Mouse (Mus musculus) left cerebral cortex, postnatal 25 days (tissue): ENCODE results near the gene Nob1. TPM values are rescaled to one million over a fixed set of nuclear protein-coding genes. Genes with fewer than 3 reads are reported as not detected.

ENCODE experiments used
- DNase-seq, 2 experiments: peaks; one replicate each; pipeline ENCODE4 v3.0.0; 2022; ENCODE audit warnings: low spot score in 2 of 2, mixed read lengths in 1 of 2
- intact Hi-C: fragments of 180-260 bp; cut with DNase I; formaldehyde crosslinking; loops from one replicate; pipeline ENCODE4 v1.15.1; 2025
- total RNA-seq, 2 experiments: library from RNA; stranded (reverse); gene quantifications; 2 replicates each; pipeline ENCODE4 v1.2.3; 2021

Nob1 gene
- 10 to 100 TPM; 34.2 to 36.8 TPM for total RNA-seq

DNA sequence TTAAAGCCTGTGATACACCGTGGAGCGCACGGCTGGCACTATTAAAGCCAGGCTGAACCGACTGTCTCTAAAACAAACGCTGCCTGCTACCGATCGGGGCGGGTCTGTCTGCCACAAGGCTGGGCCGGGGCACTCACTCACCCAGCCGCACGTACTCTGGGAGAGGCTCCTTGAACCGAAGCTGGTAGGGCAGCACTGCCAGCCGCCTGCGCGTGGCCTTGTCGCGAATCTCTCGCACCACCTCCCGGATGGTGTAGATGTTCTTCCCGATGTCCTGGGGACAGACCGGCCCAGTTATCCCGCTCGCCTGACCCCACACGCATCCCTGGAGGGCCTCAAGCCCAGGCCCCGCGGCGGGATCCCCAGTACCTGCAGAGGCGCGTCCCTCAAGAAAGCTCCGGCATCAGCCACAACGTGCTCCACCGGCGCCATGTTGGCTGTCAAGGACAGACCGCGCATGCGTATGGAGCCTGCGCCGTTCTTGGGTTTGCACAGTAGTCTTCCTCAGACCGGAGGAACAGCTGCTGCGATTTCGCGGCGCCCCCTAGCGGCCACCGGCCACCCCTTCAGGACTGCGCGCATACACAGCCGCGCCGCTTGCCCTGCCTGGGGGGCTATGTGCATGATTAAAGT, at the start of gene Nob1:
TSS of gene Nob1 (minus strand) at position 455 of the 633 bp plus-strand sequence.
- intact Hi-C loops, result loop anchor here (2.0 to 5.0 kb wide), 3 partner anchors 36 to 320 kb away; no protein-coding TSS in a partner anchor
- DNase-seq, result peak; percentile 97 to 98

DNA sequence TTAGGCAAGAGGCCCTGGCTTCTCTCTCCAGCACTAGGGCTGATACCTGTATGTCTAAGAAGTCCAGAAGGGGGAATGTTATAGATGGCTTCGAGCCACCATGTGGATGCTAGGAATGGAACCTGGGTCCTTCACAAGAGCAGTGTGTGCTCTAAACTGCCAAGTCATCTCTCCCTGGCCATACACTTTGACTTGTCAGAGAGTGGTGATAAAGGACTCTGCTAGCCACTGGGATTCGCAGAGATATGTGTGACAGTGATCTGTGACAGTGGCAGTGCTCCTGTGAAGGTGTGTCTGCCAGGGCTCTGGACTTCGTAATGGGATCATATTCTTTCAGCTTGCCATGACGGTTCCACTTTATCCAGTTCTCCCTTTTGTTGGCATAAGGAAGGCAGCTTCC, 48.5 kb upstream of the Nob1 start:
- no peak for DNase-seq
- intact Hi-C loops, result no loop called here

DNA sequence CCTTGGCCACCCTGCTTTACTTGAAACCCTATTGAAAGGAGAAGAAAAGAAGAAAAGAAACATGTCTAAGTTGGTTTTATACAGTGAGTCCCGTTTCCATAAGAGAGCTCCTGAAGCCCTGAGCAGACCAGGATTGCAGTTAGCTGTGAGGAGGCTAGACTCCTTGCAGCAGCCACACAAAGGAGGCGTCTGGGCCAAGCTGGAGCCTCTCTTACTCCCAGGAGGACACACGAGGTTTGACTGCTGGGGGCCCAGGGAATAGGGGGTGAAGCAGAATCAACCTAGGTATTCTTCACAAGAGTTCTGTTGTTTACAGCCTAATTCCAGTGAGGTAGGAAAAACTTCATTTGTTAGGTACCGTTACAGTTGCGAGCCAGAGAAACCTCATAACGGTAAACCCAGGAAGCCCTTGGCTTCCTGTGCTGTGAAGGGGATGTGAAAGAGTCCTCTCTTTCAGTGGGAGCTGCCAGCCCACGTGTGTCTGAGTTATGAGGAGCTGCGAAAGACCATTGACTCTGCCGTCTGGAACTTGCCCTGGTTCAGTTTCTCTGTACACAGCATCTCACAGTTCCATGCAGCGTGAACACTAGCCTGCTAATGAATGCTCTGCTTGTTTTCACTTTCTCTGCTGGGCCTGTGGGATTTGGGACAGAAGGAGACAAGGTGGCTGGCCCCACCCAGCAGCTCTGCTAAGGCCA, 47.7 kb upstream of the Nob1 start:
- intact Hi-C loops, result no loop called here
- DNase-seq, result no peak

GRCm38 (mm10) chr8:107470302-107470701, 45.5 kb upstream of the Nob1 start:
- DNase-seq, result no peak
- intact Hi-C loops, result no loop called here

DNA sequence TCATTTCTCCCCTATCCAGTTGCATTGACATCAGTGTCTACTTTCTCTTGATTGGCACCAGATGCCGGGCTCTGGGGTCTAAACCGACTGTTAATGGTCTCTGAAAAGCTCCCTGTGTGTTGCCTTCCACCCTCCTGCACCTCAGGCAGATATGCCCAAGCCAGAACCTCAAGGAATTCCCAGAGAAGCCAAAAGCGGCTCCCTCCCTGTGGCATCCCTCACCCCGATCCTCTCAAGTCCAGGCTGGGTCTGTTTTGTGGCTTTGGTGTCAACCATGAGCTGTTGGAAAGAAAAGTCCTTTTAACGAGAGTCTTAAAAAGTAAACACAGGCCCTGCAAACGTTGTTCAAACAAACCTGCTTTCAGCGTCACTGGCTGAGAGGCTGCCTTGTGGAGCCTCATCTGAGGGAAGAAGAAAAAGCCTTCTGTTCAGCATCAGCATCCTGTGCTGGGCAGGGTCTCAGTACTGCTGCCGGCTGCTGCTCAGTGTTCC, 44.0 kb upstream of the Nob1 start:
- no peak for DNase-seq
- intact Hi-C loops, result no loop called here

DNA sequence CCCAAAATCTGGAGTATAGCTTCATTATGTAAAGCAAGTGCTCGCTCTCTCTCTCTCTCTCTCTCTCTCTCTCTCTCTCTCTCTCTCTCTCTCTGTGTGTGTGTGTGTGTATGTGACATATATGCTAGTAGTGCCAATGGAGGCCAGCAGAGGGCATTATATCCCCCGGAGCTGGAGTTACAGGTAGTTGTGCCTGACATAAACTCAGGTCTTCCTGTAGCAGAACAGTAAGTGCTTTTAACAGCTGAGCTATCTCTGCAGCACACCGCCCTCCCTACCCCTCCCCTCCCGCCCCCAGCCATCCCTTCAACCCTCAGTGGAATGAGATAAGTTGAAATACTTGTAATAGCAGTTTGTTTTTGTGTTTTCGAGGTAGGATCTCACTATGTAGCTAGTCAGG, 41.8 kb upstream of the Nob1 start:
- intact Hi-C loops, result no loop called here
- no peak for DNase-seq

- no peak for DNase-seq
- intact Hi-C loops, result no loop called here
Measured at GRCm38 (mm10) chr8:107465332-107465990, 40.6 kb upstream of the Nob1 start.

DNA sequence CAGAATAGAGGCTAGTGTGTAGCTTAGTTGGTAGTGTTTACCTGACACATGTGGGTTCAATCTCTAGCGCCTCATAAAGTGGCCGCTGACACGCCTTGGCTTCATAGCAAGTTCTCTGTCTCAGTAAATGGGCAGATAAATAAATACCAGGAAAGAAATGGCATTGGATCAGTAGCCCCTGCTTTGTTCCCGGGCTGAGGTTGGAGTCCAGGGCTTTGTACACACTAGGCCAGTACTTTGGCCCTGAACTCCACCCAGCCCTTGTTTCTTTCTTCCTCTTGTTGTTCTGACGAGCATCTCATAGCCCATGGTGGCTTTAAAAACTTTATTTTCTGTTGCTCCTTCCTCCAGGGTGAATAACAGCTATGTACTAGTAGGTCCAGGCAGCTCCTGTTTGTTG, 37.6 kb upstream of the Nob1 start:
- DNase-seq, result no peak
- intact Hi-C loops, result no loop called here

GRCm38 (mm10) chr8:107458281-107458680, 33.4 kb upstream of the Nob1 start:
- DNase-seq, result no peak
- intact Hi-C loops, result no loop called here

DNA sequence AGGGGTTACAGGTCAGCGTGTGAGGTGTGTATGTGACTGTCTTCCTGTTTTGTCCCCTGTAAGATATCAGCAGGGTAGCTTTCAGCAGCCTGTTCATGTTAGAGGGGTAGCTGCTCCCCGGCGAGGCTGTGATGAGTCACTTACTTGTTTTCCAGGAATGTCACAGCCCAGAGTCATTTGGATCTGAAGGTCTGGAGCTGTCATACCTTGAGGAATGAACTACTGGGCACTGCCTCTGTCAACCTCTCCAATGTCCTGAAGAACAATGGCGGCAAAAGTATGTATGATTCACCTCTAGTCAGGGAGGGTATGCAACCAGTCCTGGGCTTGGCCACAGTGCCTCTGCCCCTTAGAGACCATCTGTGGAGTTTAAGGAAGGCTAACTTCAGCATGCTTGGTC, 32.9 kb upstream of the Nob1 start:
- intact Hi-C loops, result no loop called here
- no peak for DNase-seq

DNA sequence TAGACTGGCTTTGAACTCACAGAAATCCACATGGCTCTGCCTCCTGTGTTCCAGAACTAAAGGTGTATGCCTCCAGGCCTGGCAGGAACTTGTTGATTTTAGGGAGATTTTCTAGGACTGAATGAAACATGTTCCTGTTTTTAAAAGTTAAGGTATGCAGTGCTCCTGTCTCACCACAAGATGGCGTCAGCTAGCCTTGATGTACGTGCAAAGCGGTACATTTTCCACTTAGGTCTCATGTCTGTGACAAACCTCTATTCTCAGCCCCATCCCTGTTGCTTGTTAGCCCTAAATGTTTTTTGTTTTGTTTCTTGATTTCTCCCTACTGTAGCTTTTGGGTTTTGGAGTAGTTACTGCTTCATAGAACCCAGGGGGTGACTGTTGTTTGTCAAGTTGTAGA, 30.4 kb upstream of the Nob1 start:
- intact Hi-C loops, result loop anchor here (1.0 kb wide), 1 partner anchor 121 kb away; no protein-coding TSS in a partner anchor
- peak; percentile 53 to 56 for DNase-seq

DNA sequence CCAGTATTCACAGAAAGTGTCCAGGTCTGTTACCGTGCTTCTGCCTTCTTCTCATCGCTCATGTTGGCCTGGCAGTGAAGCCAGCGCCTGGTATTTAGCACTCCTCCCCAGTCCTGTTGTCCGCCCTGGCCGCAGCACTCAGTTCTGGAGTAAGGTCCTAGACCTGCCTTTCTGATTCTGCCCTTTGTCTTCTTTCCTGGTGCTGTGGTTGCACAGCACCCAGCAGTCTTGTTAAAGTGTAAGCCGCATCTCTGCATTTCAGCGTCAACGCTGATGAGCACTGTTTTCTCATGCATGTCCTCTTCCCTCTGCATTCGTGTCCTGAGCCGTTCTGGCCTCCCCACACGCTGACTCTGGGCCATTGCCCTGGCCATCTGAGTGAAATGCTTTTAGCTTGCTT, 28.5 kb upstream of the Nob1 start:
- DNase-seq, result no peak
- intact Hi-C loops, result no loop called here

DNA sequence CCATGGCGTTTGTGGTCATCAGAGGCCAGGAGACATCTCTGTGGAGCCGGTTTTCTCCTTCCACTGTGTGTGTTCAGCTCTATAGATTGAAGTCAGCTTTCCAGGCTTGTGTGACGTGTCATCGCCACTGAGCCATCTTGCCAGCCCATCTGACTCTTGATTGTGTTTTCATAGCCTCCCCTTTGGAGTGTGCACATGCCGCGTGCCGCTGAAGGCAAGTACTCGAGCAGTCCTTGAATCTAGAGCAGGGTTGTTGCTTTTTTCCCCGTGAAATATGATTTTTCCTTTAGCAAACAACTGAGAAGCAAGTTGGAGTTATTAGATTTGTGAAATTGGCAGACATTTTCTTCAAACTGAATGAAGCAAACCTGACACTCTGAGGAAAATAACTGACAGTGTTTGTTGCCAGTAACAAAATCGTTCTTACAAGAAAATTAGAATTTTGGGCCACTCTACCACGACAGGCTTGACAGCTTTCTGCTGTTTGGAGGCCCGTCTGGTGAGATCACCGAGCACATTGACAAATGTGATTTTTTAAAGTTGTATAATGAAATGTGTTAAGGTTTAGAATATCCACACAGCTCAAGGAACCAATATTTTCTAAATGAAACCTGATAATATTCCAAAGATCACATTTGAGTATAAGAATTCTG, 26.7 kb upstream of the Nob1 start:
- DNase-seq, result no peak
- intact Hi-C loops, result no loop called here

GRCm38 (mm10) chr8:107449655-107450054, 24.8 kb upstream of the Nob1 start:
- no peak for DNase-seq
- intact Hi-C loops, result no loop called here

DNA sequence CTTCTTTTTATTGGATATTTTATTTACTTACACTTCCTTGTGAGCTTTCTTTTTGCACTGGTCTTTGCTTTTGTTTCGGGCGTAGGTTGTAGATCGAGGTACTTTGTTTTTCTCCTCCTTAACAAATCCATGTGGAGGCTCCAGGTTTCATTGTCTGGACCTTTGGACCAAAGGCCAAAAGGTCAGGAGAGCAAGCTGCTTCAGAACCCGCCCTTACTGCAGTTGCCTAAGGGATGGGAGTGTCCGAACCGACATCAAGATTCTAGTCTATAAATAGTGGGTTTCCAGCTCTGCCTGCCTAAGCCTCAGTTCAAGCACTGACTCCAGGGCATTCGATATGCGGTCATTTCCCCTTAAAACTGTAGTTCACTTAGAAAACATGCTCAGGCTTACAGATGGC, 24.3 kb upstream of the Nob1 start:
- DNase-seq, result no peak
- intact Hi-C loops, result no loop called here

GRCm38 (mm10) chr8:107448382-107448889, 23.6 kb upstream of the Nob1 start:
- DNase-seq, result no peak
- intact Hi-C loops, result no loop called here

DNA sequence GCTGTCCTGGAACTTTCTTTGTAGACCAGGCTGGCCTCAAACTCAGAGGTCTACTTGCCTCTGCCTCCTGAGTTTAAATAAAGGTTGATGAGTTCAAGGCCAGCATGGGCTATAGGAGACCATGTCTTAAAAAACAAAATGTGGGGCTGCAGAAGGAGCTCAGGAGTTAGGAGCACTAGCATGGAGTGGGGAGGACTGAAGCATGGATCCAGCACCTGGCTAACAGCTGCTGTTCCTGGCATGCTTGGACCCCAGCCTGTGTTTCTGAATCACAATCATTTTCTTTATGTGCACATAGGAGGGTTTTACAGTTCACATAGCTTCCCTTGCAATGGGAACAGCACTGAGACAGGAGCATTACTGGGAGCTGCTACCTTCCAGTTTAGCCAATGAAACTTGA, 22.9 kb upstream of the Nob1 start:
- intact Hi-C loops, result no loop called here

GRCm38 (mm10) chr8:107444626-107445025, 19.8 kb upstream of the Nob1 start:
- peak in 1 of 2 experiments; percentile 15 for DNase-seq
- intact Hi-C loops, result no loop called here

More for the DNA sequence above, 22.9 kb upstream of the Nob1 start:
- no peak for DNase-seq

DNA sequence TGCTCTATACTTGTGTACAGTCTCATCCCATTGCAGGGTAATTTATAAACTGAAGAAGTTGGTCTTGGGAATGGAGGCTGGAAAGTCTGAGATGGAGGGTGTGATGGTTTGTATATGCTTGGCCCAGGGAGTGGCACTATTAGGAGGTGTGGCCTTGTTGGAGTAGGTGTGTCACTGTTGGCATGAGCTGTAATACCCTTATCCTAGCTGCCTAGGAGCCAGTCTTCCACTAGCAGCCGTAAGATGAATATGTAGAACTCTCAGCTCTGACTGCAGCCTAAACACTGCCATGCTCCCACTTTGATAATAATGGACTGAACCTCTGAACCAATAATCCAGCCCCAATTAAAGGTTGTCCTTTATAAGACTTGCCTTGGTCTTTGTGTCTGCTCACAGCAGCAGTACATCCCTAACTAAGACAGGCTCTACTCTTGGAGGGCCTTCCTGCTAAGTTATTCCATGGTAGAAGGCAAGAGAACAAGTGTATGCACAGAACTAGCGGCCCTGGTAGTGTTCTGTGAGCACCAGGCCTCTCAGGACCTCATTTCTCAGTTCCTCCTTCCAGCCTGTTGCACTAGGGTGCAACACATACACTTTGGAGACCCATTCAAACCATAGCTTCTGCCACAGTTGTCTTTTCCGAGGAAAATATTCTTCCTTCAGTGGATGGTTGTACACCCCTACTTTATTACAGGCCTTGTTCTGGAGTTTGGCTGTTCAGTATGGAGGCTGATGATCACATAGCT, 15.2 kb upstream of the Nob1 start:
- no peak for DNase-seq
- intact Hi-C loops, result no loop called here
